ENCODE assay signal across 21 mouse cellular contexts in the genomic region with DNA sequence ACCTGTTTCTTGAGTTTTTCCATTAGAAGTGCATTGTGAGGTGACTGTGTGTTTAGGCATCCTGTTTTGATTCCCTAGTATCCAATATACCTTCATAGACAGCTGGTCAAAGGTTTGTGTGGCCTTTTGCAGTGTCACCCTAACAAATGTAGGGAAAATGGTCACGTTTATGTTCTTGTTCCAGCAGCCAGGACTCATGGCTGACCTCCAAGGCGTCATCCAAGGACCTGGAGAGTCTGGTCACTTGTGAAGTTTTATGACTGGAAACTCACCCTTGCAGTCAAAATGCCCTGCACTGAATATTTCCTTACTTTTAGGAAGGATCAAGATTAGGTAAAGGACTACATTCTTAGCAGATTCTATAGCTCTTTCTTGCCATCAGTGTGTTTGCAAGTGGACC.
"Had no signal": no experiment of that assay in that cellular context is flagged by ENCODE, and none has a peak within 500 bp of the region (broad histone marks: within the 10 kb centered on the region; RNA-seq: fewer than 3 reads in every experiment).

No protein-coding gene starts in this region.

- H3K4me2 ChIP-seq: liver, embryonic 12.5 days; liver, embryonic 15.5 days; lung, embryonic 15.5 days; midbrain, embryonic 12.5 days; midbrain, embryonic 15.5 days; neural tube, embryonic 12.5 days; neural tube, embryonic 15.5 days had no signal

- H3K27me3 ChIP-seq: liver, embryonic 12.5 days; liver, embryonic 15.5 days; lung, embryonic 15.5 days; midbrain, embryonic 12.5 days; midbrain, embryonic 15.5 days; neural tube, embryonic 12.5 days; neural tube, embryonic 15.5 days had no signal

- DNase-seq: kidney, postnatal 36 days; layer of hippocampus, postnatal 36 days; lung, adult 18-20 months; lung, postnatal 14 days; right cerebral cortex, adult 18-20 months; right cerebral cortex, postnatal 14 days; right cerebral cortex, postnatal 4 days; thymus, adult 2 months; thymus, postnatal 14 days; thymus, postnatal 4 days had no signal

- H3K9me3 ChIP-seq: liver, embryonic 12.5 days; liver, embryonic 15.5 days; lung, embryonic 15.5 days; midbrain, embryonic 12.5 days; midbrain, embryonic 15.5 days; neural tube, embryonic 12.5 days; neural tube, embryonic 15.5 days had no signal

- ATAC-seq: liver, embryonic 12.5 days; midbrain, embryonic 15.5 days had no signal

- H3K4me3 ChIP-seq: left cerebral cortex, adult 2 months; liver, embryonic 12.5 days; liver, embryonic 15.5 days; lung, embryonic 15.5 days; midbrain, embryonic 12.5 days; midbrain, embryonic 15.5 days; neural tube, embryonic 12.5 days; neural tube, embryonic 15.5 days had no signal

- H3K4me1 ChIP-seq: liver, embryonic 12.5 days; liver, embryonic 15.5 days; lung, embryonic 15.5 days; midbrain, embryonic 12.5 days; midbrain, embryonic 15.5 days; neural tube, embryonic 12.5 days; neural tube, embryonic 15.5 days had no signal

- H3K9ac ChIP-seq: liver, embryonic 12.5 days; liver, embryonic 15.5 days; lung, embryonic 15.5 days; midbrain, embryonic 12.5 days; midbrain, embryonic 15.5 days; neural tube, embryonic 12.5 days; neural tube, embryonic 15.5 days had no signal

- H3K27ac ChIP-seq: kidney, postnatal 0 days; left cerebral cortex, adult 2 months; liver, embryonic 12.5 days; liver, embryonic 15.5 days; lung, embryonic 15.5 days; macrophage; midbrain, embryonic 12.5 days; midbrain, embryonic 15.5 days; neural tube, embryonic 12.5 days; neural tube, embryonic 15.5 days; stomach, postnatal 0 days had no signal

- H3K36me3 ChIP-seq: liver, embryonic 12.5 days; liver, embryonic 15.5 days; lung, embryonic 15.5 days; midbrain, embryonic 12.5 days; midbrain, embryonic 15.5 days; neural tube, embryonic 12.5 days; neural tube, embryonic 15.5 days had no signal
